Mouse (Mus musculus) hindbrain, embryonic 10.5 days (tissue): ENCODE data around the gene Prss56. TPM values are rescaled to one million over a fixed set of nuclear protein-coding genes. Genes with fewer than 3 reads are reported as not detected.
A peak's percentile ranks its signal among the peaks of the same experiment; 100 is the strongest.

Experiments
- DNase-seq: peaks from one replicate; pipeline ENCODE4 v3.0.0-alpha.2; 2017; ENCODE audit warnings: low spot score
- H3K27ac ChIP-seq: fragments of 300-500 bp; sonication (generic); 2 replicates; pipeline ENCODE4 v1.5.1; 2016; ENCODE audit warnings: mild to moderate bottlenecking, moderate library complexity
- H3K27me3 ChIP-seq: fragments of 300-500 bp; sonication (generic); 2 replicates; pipeline ENCODE4 v1.6.1; 2016; ENCODE audit warnings: mild to moderate bottlenecking; ENCODE audit not compliant: poor library complexity, insufficient read depth, severe bottlenecking
- H3K36me3 ChIP-seq: fragments of 300-500 bp; sonication (generic); 2 replicates; pipeline ENCODE4 v1.6.1; 2016; ENCODE audit warnings: mild to moderate bottlenecking, moderate library complexity
- H3K4me1 ChIP-seq: fragments of 300-500 bp; sonication (generic); replicated peaks from 2 replicates; pipeline ENCODE4 v1.6.1; 2016; ENCODE audit warnings: mild to moderate bottlenecking
- H3K4me3 ChIP-seq: fragments of 300-500 bp; sonication (generic); 2 replicates; pipeline ENCODE4 v1.5.1; 2016; ENCODE audit warnings: mild to moderate bottlenecking, moderate library complexity
- H3K9me3 ChIP-seq: fragments of 300-500 bp; sonication (generic); 2 replicates; pipeline ENCODE4 v1.6.1; 2016; ENCODE audit warnings: mild to moderate bottlenecking, moderate library complexity
- WGBS: fragments of 180-500 bp; shearing (Covaris S2); methylation state at CpG from one replicate; pipeline ENCODE4 v1.1.7; 2016; 5-methylcytosine and 5-hydroxymethylcytosine counted together
- polyA plus RNA-seq: library from polyadenylated mRNA; unstranded; fragments of >200 nt; fragmentation: Nextera tagmentation; extraction: Ambion mirVana; gene quantifications from 2 replicates; pipeline ENCODE4 v1.2.1, GENCODE M21; 2016

Prss56 gene
- polyA plus RNA-seq, 1 experiment from 2014 or later = 0.34 TPM

- no peaks in the 10 kb centered on the region for H3K9me3 ChIP-seq
- no peaks in the 10 kb centered on the region for H3K36me3 ChIP-seq
- WGBS = 56% methylated on average over 9 of the region's 9 CpGs
- no peak for DNase-seq
- H3K27me3 ChIP-seq = peaks cover 69% of the 10 kb centered on the region
- peaks cover 18% of the 10 kb centered on the region for H3K4me1 ChIP-seq
- H3K4me3 ChIP-seq = no peak overlapping the region
- H3K27ac ChIP-seq = peak overlapping the region; percentile 35; the same call in 1 of the 2 replicates
These were observed 18.3 kb upstream of the Prss56 start for GRCm38 (mm10) chr1:87164796-87165184.

- WGBS = 14% methylated on average over 19 of the region's 19 CpGs
- Histone ChIP-seq H3K4me1 (peaks cover 49% of the 10 kb centered on the region), H3K36me3 (no peaks in the 10 kb centered on the region), H3K4me3 (peak overlapping the region; percentile 16; the same call in 1 of the 2 replicates), H3K27me3 (peaks cover 85% of the 10 kb centered on the region), H3K27ac (peak overlapping the region; percentile 62), H3K9me3 (no peaks in the 10 kb centered on the region)
- DNase-seq = peak; percentile 19
These were observed 12.7 kb upstream of the Prss56 start for GRCm38 (mm10) chr1:87170458-87170857.

GRCm38 (mm10) chr1:87171312-87171711 is 11.8 kb upstream of the Prss56 start:
- no peaks in the 10 kb centered on the region for H3K36me3 ChIP-seq
- 76% methylated on average over 1 of the region's 1 CpGs for WGBS
- H3K4me3 ChIP-seq = no peak overlapping the region
- no peak for DNase-seq
- H3K9me3 ChIP-seq = no peaks in the 10 kb centered on the region
- no peak overlapping the region for H3K27ac ChIP-seq
- peaks cover 81% of the 10 kb centered on the region for H3K27me3 ChIP-seq
- peaks cover 57% of the 10 kb centered on the region for H3K4me1 ChIP-seq

- no peaks in the 10 kb centered on the region for H3K9me3 ChIP-seq
- peak; percentile 15 for DNase-seq
- H3K4me3 ChIP-seq = no peak overlapping the region
- H3K27me3 ChIP-seq = peaks cover 76% of the 10 kb centered on the region
- peaks cover 59% of the 10 kb centered on the region for H3K4me1 ChIP-seq
- no peaks in the 10 kb centered on the region for H3K36me3 ChIP-seq
- peak overlapping the region; percentile 66 for H3K27ac ChIP-seq
- WGBS = 49% methylated on average over 9 of the region's 9 CpGs
These were observed 10.8 kb upstream of the Prss56 start for GRCm38 (mm10) chr1:87172316-87172715.

- peak; percentile 82 for DNase-seq
- Histone ChIP-seq H3K36me3 (no peaks in the 10 kb centered on the region), H3K9me3 (no peaks in the 10 kb centered on the region), H3K4me3 (0 out of 2 replicates have a peak overlapping the region, but pooled peaks have one; percentile 14), H3K4me1 (peaks cover 58% of the 10 kb centered on the region), H3K27me3 (peaks cover 68% of the 10 kb centered on the region), H3K27ac (peak overlapping the region; percentile 50; the same call in 1 of the 2 replicates)
- 25% methylated on average over 28 of the region's 28 CpGs for whole genome bisulfite sequencing
These were observed 8.8 kb upstream of the Prss56 start for GRCm38 (mm10) chr1:87174006-87174955.

GRCm38 (mm10) chr1:87175852-87176292 is 7.2 kb upstream of the Prss56 start:
- WGBS = 18% methylated on average over 11 of the region's 11 CpGs
- H3K27ac ChIP-seq = peak overlapping the region; percentile 3; the same call in 1 of the 2 replicates
- H3K4me3 ChIP-seq = peak overlapping the region; percentile 18; the same call in 1 of the 2 replicates
- H3K4me1 ChIP-seq = peaks cover 42% of the 10 kb centered on the region
- H3K9me3 ChIP-seq = no peaks in the 10 kb centered on the region
- no peaks in the 10 kb centered on the region for H3K36me3 ChIP-seq
- H3K27me3 ChIP-seq = peaks cover 66% of the 10 kb centered on the region
- DNase-seq = peak; percentile 69

GRCm38 (mm10) chr1:87180896-87181295 is 2.2 kb upstream of the Prss56 start:
- H3K9me3 ChIP-seq = no peaks in the 10 kb centered on the region
- 65% methylated on average over 5 of the region's 5 CpGs for WGBS
- H3K4me3 ChIP-seq = no peak overlapping the region
- no peak for DNase-seq
- peaks cover 74% of the 10 kb centered on the region for H3K27me3 ChIP-seq
- no peaks in the 10 kb centered on the region for H3K36me3 ChIP-seq
- peaks cover 32% of the 10 kb centered on the region for H3K4me1 ChIP-seq
- H3K27ac ChIP-seq = no peak overlapping the region

- H3K9me3 ChIP-seq = no peaks in the 10 kb centered on the region
- WGBS = 28% methylated on average over 15 of the region's 15 CpGs
These were observed 1.1 kb downstream of the Prss56 start for GRCm38 (mm10) chr1:87183998-87184750.

GRCm38 (mm10) chr1:87184751-87185139 is 1.6 kb downstream of the Prss56 start:
- H3K4me3 ChIP-seq = peak overlapping the region; percentile 7
- H3K4me1 ChIP-seq = peaks cover 40% of the 10 kb centered on the region
- H3K9me3 ChIP-seq = no peaks in the 10 kb centered on the region
- peak; percentile 58 for DNase-seq
- H3K27me3 ChIP-seq = peaks cover 92% of the 10 kb centered on the region
- no peaks in the 10 kb centered on the region for H3K36me3 ChIP-seq
- 13% methylated on average over 20 of the region's 20 CpGs for WGBS
- no peak overlapping the region for H3K27ac ChIP-seq

More at GRCm38 (mm10) chr1:87183998-87184750, 1.1 kb downstream of the Prss56 start:
- Histone ChIP-seq H3K4me3 (peak overlapping the region; percentile 7; the same call in 1 of the 2 replicates), H3K36me3 (no peaks in the 10 kb centered on the region), H3K27me3 (peaks cover 95% of the 10 kb centered on the region), H3K4me1 (peaks cover 40% of the 10 kb centered on the region), H3K27ac (no peak overlapping the region)
- DNase-seq = peak; percentile 17

- no peak for DNase-seq
- Histone ChIP-seq H3K9me3 (no peaks in the 10 kb centered on the region), H3K4me1 (peaks cover 43% of the 10 kb centered on the region), H3K27me3 (peaks cover 87% of the 10 kb centered on the region), H3K36me3 (no peaks in the 10 kb centered on the region), H3K4me3 (peak overlapping the region; percentile 7; the same call in 1 of the 2 replicates), H3K27ac (no peak overlapping the region)
- WGBS = 13% methylated on average over 13 of the region's 13 CpGs
These were observed 2.4 kb downstream of the Prss56 start for GRCm38 (mm10) chr1:87185526-87185925.

GRCm38 (mm10) chr1:87186261-87187036 is 3.3 kb downstream of the Prss56 start:
- Histone ChIP-seq H3K4me1 (peaks cover 46% of the 10 kb centered on the region), H3K4me3 (peak overlapping the region; percentile 66), H3K27ac (peak overlapping the region; percentile 77), H3K36me3 (no peaks in the 10 kb centered on the region), H3K9me3 (no peaks in the 10 kb centered on the region), H3K27me3 (peaks cover 81% of the 10 kb centered on the region)
- peak; percentile 65 for DNase-seq
- 2% methylated on average over 54 of the region's 54 CpGs for WGBS

- DNase-seq = peak; percentile 89
- peaks cover 75% of the 10 kb centered on the region for H3K27me3 ChIP-seq
- H3K36me3 ChIP-seq = no peaks in the 10 kb centered on the region
- peak overlapping the region; percentile 77 for H3K27ac ChIP-seq
- H3K4me1 ChIP-seq = peaks cover 46% of the 10 kb centered on the region
- no peaks in the 10 kb centered on the region for H3K9me3 ChIP-seq
- WGBS = under 1% methylated on average over 15 of the region's 15 CpGs
- H3K4me3 ChIP-seq = peak overlapping the region; percentile 66
These were observed 3.9 kb downstream of the Prss56 start for GRCm38 (mm10) chr1:87187037-87187355.
